Mouse (Mus musculus) T-helper 17 cell (primary cell): ENCODE data around the gene Hdc.

Source experiments
- in situ Hi-C, 2 experiments: fragments of 300-600 bp; cut with MboI, MseI; formaldehyde crosslinking; loops; 1 replicate in 1 of 2; 2 replicates in 1 of 2; pipeline ENCODE4 v1.15.1; 2025; ENCODE audit warnings: high pct_unique_total_duplicates in 2 of 2

Hdc gene

GRCm38 (mm10) chr2:126553291-126553639 lies 65.8 kb downstream of the Hdc start:
- in situ Hi-C loops: no loop called here

GRCm38 (mm10) chr2:126552357-126553290 lies 66.5 kb downstream of the Hdc start, which contains the start of gene Slc27a2:
TSS of gene Slc27a2 (plus strand) at chr2:126552407.
- in situ Hi-C loops: no loop called here

- in situ Hi-C loops: no loop called here
Observed at GRCm38 (mm10) chr2:126551896-126552295, 67.2 kb downstream of the Hdc start.

GRCm38 (mm10) chr2:126551244-126551890 lies 67.7 kb downstream of the Hdc start:
- in situ Hi-C loops: no loop called here

- in situ Hi-C loops: loop anchor here in 1 of 2 experiments (5.0 kb wide), 1 partner anchor 282 kb away; no protein-coding TSS in a partner anchor
Observed at GRCm38 (mm10) chr2:126549681-126550080, 69.4 kb downstream of the Hdc start.

GRCm38 (mm10) chr2:126546392-126546791 lies 72.7 kb downstream of the Hdc start:
- in situ Hi-C loops: loop anchor here in 1 of 2 experiments (5.0 kb wide), 1 partner anchor 279 kb away; no protein-coding TSS in a partner anchor

- in situ Hi-C loops: loop anchor here in 1 of 2 experiments (5.0 kb wide), 1 partner anchor 278 kb away; no protein-coding TSS in a partner anchor
Observed at GRCm38 (mm10) chr2:126545297-126545696, 73.8 kb downstream of the Hdc start.
